Comparison of ENCODE assay signal across 11 mouse cellular contexts in the genomic region with DNA sequence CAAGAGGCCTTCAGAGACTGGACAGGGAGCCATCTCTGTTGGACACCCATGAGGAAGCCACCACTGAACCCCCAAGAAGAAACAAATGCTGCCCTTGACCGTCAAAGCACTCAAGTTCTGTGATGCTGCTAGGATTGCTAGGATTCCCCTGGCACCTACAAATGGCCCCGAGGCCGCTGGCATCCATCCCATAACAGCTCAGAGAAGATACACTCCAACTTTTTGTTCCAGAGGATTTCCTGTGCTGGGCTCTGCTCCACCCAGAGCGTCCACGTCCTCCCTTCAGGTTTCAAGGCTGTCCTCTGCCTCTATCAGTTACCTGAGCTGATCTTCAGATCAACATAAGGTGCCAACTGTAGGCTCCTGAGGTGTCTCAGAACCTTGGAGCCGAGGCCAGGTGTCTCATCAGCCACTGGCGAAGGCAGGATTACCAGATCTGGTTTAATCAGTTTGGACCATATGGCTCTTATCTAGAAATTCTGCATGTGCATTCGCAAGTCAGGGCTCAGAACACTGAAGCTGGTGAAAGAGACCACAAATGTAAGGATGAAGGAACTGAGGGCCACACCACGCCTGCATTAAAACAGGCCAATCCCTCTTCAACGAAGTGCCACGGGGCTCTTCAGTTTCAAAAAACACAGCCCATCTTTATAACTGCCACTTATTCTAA. TPM values are rescaled to one million over a fixed set of nuclear protein-coding genes. Genes with fewer than 3 reads are reported as not detected.
DNase-seq lines count a peak whose midpoint lies in the region; ATAC-seq lines count a peak whose summit lies in the region.
"Had no signal": no experiment of that assay in that cellular context is flagged by ENCODE, and none has a peak within 500 bp of the region (broad histone marks: within the 10 kb centered on the region; RNA-seq: fewer than 3 reads in every experiment).

No protein-coding gene starts in this region.

- no peak overlapping the region for H3K4me3 ChIP-seq in hindbrain, embryonic 16.5 days (ENCODE audit: low read length)
- no peak overlapping the region for H3K4me3 ChIP-seq in hindbrain, embryonic 12.5 days
- no peak overlapping the region for H3K4me3 ChIP-seq in lung, embryonic 15.5 days

- ATAC-seq in hindbrain, embryonic 16.5 days: no peak
- ATAC-seq in hindbrain, embryonic 12.5 days (ENCODE audit: low FRiP score): no peak
- ATAC-seq in lung, embryonic 15.5 days (ENCODE audit: borderline replicate concordance, extremely low read depth, low FRiP score, low TSS enrichment): no peak

- peak; percentile 11 for DNase-seq in c-Kit-positive CD71-positive TER-119-positive erythroid progenitor cells, embryonic 14.5 days (ENCODE audit: low spot score)
- peak; percentile 9 to 26 for DNase-seq in heart, postnatal 36 days
- no peak for DNase-seq in urinary bladder, postnatal 14 days (ENCODE audit: low spot score)
- DNase-seq in frontal cortex, postnatal 10 days (ENCODE audit: low spot score in 2 of 2): no peak
- DNase-seq in ovary, postnatal 14 days (ENCODE audit: low spot score): no peak
- DNase-seq: adrenal gland, postnatal 10 days; embryo, embryonic 11 days had no signal

- no peaks in the 10 kb centered on the region; the same call in 1 of the 2 replicates for H3K27me3 ChIP-seq in hindbrain, embryonic 16.5 days (replicated peaks; ENCODE audit: control insufficient read depth, insufficient read depth, low read length)
- peaks cover 27% of the 10 kb centered on the region for H3K27me3 ChIP-seq in hindbrain, embryonic 12.5 days
- peaks cover 20% of the 10 kb centered on the region for H3K27me3 ChIP-seq in lung, embryonic 15.5 days
- H3K27me3 ChIP-seq: CH12.LX had no signal

- no peak overlapping the region for H3K9ac ChIP-seq in hindbrain, embryonic 16.5 days (ENCODE audit: low read depth, low read length)
- H3K9ac ChIP-seq in hindbrain, embryonic 12.5 days: no peak overlapping the region
- no peak overlapping the region for H3K9ac ChIP-seq in lung, embryonic 15.5 days

- 90% methylated on average over 11 of the region's 11 CpGs for WGBS in hindbrain, embryonic 16.5 days
- 87% methylated on average over 11 of the region's 11 CpGs for whole genome bisulfite sequencing in hindbrain, embryonic 12.5 days
- 76% methylated on average over 11 of the region's 11 CpGs for WGBS in lung, embryonic 15.5 days

- no peak overlapping the region for H3K27ac ChIP-seq in hindbrain, embryonic 16.5 days (ENCODE audit: low read depth, low read length)
- H3K27ac ChIP-seq in hindbrain, embryonic 12.5 days: no peak overlapping the region
- no peak overlapping the region for H3K27ac ChIP-seq in lung, embryonic 15.5 days

- no peaks in the 10 kb centered on the region for H3K36me3 ChIP-seq in hindbrain, embryonic 16.5 days (ENCODE audit: control insufficient read depth, insufficient read depth, low read length)
- no peaks in the 10 kb centered on the region for H3K36me3 ChIP-seq in hindbrain, embryonic 12.5 days
- no peaks in the 10 kb centered on the region for H3K36me3 ChIP-seq in lung, embryonic 15.5 days

- H3K4me2 ChIP-seq in hindbrain, embryonic 16.5 days (ENCODE audit: low read length): 0 out of 2 replicates have a peak overlapping the region, but pooled peaks have one; percentile 2
- no peak overlapping the region for H3K4me2 ChIP-seq in hindbrain, embryonic 12.5 days (replicated peaks)
- peak overlapping the region; percentile 83 for H3K4me2 ChIP-seq in lung, embryonic 15.5 days

- H3K9me3 ChIP-seq in hindbrain, embryonic 16.5 days (ENCODE audit: control insufficient read depth, low read length): no peaks in the 10 kb centered on the region
- H3K9me3 ChIP-seq in hindbrain, embryonic 12.5 days (replicated peaks): no peaks in the 10 kb centered on the region
- no peaks in the 10 kb centered on the region for H3K9me3 ChIP-seq in lung, embryonic 15.5 days

- H3K4me1 ChIP-seq in hindbrain, embryonic 16.5 days (ENCODE audit: control insufficient read depth, insufficient read depth, low read depth, low read length): no peaks in the 10 kb centered on the region; the same call in 1 of the 2 replicates
- H3K4me1 ChIP-seq in hindbrain, embryonic 12.5 days: no peaks in the 10 kb centered on the region
- H3K4me1 ChIP-seq in lung, embryonic 15.5 days: 0 out of 2 replicates have a peak, but pooled peaks cover 3% of the 10 kb centered on the region

- intact Hi-C loops in heart, postnatal 36 days (cut with DNase I): no loop called here

RNA-seq across cellular contexts. Expression of a gene that starts 1.7 kb away (rescaled TPM):
- 10.5 and 10.6 TPM in 2 replicates for polyA plus RNA-seq in hindbrain, embryonic 16.5 days (2015; fragmentation: Nextera tagmentation; extraction: Ambion mirVana)
- 6.4 and 6.6 TPM in 2 replicates for polyA plus RNA-seq in hindbrain, embryonic 12.5 days (2016; fragmentation: Nextera tagmentation; extraction: Ambion mirVana)
- total RNA-seq in heart, postnatal 36 days (2021): 10 to 100 TPM; 12.0 to 21.3 TPM
- 7.2 and 7.7 TPM in 2 replicates for polyA plus RNA-seq in lung, embryonic 15.5 days (2015; fragmentation: Nextera tagmentation; extraction: Ambion mirVana)

Comparison
In these comparisons a context has a peak if more than half of its experiments do, and no peak if none do; other contexts are left out.
1. DNase-seq: peak in c-Kit-positive CD71-positive TER-119-positive erythroid progenitor cells, embryonic 14.5 days (single experiment) and heart, postnatal 36 days (2 of 2); none in urinary bladder, postnatal 14 days (single experiment), frontal cortex, postnatal 10 days (0 of 2) and ovary, postnatal 14 days (single experiment).